Mouse (Mus musculus) cerebellum, postnatal 10 days (tissue): Measurements from ENCODE around the gene Ascl4.

Experiments
- DNase-seq, 2 experiments: peaks; one replicate each; pipeline ENCODE4 v3.0.0; 2021; ENCODE audit warnings: mixed read lengths in 2 of 2

The Ascl4 gene

DNA sequence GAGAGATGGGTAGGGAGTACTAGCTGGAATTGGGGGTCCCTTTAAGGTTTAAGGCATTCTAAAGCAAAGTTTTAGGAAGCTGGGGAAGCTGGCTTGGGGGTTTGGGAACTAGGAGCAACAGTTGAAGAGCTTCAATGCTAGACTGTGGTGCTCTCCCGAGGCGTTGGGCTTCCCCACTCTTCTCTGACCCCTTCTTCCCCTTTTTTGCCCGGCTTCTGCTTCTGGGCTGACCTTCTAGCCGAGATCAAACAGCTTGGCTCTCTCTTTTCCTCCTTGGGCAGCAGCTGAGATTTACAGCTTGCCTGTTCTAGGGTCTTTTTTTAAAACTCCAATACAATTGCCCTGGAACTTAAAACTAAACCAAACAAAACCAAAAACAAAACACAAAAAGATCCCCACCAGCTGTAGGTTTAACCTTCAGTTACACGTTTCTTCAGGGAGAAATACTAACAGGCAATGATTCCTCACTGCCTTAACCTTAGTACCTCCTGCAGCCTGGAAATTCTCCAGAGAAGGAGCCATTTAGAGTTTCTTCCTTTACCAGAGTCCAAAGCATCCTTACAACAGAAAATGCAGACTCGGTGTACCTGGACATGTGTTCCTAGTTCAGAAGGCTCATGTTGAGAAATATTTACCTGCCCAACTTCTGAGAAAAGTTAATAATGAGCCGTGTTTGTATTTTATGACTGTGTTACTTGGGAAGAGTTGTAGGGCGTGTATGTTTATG lies 42.6 kb downstream of the Ascl4 start:
- no peak for DNase-seq

DNA sequence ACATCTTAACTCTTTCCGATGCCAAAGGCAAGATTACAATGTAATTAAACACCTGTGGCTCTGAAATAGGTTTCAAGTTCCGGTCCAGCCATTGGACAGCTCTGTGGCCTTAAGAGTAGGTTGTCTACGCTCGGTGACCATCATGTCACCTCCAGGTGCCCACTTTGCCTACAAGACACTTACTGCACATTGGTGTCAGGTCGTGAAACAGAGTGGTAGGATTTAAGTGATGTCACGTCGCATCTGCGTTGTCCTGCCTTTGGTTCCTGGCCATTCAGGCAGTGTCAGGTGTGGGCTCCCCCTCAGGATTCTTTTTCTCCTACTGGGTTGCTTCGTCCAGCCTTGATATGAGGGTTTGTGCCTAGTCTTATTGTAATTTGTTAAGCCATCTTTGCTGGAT lies 44.3 kb downstream of the Ascl4 start:
- no peak for DNase-seq

DNA sequence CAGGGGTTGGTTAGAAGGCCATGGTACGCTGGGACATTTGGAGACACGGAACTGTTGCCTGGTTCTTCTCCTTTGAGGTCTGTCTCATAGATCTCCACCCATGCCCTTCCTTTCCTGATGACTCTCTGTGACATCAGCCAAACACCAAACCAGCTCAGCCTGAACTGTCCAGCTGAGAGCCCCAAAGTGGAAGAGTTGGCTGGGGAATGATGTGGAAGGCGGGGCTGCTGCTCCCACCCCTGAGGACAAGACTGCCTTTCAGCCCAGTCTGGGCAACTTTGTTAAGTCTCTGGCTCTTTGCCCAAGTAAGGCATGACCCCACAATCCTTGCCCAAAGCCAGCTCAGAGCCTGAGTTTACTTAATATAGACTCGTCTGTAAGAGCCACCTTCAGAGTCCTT lies 45.4 kb downstream of the Ascl4 start:
- peak; percentile 22 to 38 for DNase-seq

DNA sequence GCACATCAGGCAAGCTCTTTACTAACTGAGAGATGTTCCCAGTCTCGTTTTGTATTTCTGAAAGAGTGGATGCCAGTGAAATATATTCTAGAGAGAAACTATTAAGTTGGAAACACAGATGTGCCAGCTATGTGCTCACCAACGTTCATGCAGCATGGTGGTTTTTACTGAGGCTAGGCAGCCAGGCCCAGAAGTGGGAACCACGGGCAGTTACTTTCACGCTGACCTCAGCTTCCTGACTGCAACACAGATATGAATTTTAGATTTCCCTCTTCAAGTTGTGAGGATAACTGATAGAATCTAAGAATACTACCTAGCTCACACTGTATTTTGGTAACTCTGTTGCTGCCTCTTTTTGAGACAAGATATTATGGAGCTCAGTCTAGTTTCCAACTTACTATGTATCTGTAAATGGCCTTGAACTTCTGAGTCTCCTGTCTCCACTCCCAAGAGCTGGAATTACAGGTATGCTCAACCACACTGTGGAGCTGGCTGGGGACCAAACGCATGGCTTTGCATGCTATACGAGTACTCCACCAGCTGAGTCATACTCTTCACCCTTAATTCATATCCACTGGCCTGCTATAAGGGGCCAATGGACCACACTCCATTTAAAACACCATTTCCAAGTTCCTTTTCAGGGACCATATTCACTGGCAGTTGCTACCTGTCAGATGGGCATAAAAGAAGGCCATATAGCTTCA lies 62.1 kb downstream of the Ascl4 start:
- no peak for DNase-seq

DNA sequence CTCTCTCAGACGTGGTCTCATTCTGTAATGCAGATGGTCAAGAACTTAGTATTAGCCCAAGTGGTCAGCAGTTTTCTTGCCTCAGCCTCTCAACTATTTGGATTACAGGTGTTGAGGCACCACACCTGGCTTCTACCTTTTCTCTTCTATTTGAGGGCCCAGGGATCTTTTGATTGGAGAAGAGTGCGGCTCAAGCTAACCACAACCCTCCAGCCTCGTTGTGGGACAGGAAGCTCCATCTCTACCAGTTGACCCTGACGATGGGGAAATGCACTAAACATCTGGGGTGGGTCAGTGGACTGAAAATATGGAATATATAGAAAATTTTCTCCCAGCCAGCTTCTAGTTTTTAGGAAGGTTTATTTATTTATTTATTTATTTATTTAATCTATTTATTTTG lies 64.9 kb downstream of the Ascl4 start:
- no peak for DNase-seq

DNA sequence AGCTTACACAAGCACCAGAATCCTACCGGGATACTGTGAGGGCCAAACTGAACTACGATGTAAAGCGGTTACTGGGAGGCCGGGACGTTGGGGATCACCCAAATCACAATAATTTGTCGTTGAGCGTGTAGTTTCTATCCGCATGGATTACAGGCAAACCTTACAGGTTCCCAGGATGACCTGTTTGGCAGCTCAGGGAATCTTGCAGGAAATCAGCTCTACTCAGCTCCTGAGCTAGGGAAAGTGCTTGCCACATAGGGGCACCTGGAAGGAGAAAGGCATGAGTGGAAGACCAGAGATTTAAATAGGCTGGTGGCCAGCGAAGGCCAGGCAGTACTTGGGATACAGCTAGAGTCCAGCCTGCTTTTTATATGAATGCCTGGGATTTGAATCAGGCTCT lies 66.4 kb downstream of the Ascl4 start:
- DNase-seq, result no peak

DNA sequence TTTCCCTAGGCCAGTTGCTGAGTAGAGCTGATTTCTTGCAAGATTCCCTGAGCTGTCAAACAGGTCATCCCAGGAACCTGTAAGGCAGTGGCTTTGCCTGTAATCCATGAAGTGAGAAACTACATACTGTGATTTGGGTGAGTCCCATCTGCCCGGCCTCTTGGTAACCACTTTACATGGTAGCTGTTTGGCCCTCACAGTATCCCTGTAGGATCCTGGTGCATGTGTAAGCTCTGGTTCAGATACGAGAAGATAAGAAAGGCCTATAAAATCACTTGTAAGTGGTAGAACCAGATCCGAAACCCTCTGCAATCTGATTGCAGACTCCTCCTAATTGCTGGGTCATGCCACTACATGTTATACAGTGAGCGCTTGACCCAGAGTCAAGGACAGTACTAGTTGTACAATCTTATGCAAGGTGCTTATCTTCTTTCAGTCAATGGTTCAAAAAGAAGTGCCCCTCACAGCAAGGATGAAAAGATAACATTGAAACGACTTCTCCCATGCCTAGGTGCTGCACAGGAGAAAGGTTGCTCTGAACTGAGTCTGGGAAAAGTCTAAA lies 67.1 kb downstream of the Ascl4 start:
- no peak for DNase-seq
